Mouse (Mus musculus) lung, postnatal 36 days (tissue): ENCODE measurements at regions not wholly inside any gene's neighbourhood (a gene's known extent, or its start where the extent isn't known, plus 50 kb on each side); places are given as distances from the start of the nearest gene placed in this dataset.
A peak's percentile ranks its signal among the peaks of the same experiment; 100 is the strongest.
"Not testable (repeated sequence)": the region's sequence is repeated elsewhere in the genome, so short reads cannot be mapped to it uniquely, and the experiment has no call there.

Experiments
- DNase-seq: peaks from one replicate; pipeline ENCODE4 v3.0.0; 2022; ENCODE audit warnings: mixed read lengths

DNA sequence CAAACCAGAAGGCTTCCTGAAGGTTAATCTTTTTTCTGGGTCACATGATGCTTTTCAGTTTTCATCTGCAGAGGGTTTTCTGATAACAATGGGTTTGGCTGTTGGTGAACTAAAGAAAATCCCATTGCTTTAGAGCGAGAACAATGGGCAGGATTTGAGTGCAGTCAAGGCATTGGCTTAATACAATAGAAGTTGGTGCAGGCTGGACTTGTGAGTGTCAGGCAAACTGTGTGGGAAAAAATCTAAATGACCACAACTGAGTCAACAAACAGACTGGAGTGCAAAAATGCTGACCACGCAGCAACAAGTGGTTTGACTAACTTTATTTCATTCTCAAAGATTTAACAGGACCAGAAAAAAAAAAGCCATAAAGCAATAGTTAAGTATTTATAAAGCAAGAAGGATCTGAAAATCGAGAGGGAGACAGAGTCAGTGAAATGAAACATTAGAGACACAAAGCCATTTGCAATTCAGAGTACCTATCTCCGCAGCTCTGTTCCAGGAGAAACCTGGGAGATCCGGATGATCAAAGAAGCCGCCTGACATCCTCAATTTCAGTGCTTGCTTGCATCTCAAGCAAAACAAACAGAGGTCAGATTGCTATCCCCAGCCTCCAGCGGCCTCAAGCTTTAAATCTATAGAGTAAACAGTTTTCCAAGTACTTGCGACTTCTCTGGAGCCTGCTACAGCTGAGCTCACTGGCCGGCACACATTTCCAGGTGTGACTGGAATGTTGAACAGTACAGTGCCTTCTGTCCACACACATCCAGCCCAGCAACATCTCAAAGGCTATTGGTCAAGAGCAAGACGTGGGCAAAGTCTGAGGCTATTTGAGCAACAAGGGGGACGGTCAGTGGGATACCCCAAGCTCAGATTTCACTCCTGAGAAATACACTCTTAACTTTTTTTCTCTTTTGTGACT, 229.5 kb upstream of the Arglu1 start:
- DNase-seq = no peak

DNA sequence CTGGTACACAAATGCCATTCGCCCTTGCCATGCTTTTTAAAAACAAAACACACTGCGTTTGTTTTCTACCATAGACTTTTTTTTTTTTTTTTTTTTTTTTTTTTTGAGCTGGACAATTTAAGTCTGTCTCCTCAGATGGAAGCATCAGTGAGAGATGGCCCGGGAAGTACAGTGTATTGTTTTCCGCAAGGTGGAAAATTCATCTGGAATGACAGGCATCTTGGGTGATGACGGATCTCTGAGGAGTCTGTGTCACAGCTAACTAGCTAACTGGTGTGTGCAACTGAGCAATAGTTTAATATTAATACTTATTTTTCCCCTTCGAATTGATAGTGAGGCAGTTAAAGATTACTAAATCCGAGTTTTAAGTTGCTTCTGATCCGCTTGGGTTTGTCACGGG, 228.7 kb upstream of the Arglu1 start:
- DNase-seq = no peak

DNA sequence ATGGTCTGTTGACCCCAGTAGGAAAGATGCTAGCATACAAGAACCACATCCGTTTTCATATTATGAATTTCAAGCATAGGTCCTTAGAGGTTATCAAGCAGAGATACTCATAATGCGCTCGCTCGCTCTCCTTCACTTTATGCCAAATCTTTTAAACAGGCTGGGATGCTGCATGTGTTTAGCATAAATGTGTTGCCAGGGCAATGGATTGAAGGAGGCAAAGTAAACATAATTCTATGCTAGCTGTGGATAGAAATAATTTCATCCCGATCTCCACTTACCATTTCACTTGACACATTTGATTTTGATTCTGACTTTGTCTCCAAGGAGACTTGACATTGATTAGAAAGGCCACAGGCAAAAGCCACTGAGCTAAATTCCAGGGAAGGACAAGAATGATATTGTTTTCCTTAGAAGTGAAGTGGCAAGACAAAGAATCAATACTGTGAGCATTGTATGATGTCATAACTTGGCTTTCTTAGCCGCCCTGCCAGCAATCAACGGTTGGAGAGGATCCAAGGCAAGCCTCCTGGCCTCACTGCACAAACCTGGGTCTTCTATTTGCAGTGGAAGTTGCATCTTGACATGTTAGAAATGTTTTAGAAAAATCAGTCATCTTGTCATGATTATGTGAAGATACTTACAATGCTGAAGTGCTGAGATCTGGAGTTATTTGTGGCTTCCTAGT, 217.3 kb upstream of the Arglu1 start:
- DNase-seq = no peak

DNA sequence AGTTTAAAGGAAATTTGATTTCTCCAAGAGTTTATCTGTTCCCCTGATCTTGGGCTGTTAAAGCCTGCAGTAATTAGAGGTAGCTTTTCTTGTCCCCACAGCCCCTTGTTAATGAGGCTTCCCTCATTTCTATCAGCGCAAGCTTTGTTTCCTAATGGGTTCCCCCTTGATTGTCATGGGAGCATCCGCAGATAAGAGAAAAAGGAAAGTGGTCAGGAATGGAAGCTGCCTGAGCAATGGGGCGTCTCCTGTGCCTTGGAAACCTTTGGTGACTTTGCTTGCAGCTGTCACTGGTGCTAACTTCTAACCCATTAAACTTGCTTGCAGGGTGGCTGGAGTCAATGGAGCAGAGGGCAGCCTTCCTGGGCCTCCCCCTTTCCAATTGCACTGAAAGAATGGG, 202.7 kb upstream of the Arglu1 start:
- no peak for DNase-seq

DNA sequence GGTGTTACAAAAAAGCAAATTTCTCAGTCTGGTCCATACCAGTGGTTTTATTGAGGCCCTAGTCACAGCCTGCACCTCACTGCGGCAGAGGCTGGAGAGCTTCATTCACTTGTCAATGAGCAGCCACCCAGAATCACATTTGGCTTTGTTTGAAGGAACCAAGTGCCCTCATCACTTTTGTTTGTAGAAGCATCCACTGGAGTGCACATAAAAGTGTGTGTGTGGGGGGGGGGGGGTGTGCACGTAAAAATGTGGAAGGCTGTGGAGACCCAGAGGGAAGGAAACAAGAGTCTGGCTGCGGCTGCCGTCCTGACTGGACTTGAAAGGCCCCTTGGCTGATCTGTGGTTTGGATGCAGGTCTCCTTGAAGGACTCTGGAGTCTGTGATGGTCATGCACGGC, 187.0 kb upstream of the Arglu1 start:
- DNase-seq = no peak

DNA sequence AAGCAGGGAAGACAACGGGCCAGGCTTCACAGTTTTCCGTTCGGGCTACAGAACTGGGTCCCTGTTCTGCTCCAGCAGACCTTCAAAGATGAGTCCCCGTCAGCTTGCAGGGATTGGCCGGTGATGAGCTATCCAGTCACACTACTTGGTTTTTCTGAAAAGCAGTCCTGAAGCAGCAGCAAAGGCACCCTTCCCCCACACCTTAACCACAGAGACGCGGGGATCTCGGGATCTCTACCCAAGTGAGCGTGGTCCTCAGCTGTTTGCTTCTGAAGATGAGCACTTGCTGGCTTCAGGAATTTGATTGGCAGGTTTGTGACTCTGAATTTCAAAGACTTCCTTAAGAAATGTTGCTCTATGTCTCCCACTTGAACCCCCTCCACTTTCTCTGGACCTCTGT, 186.6 kb upstream of the Arglu1 start:
- no peak for DNase-seq

DNA sequence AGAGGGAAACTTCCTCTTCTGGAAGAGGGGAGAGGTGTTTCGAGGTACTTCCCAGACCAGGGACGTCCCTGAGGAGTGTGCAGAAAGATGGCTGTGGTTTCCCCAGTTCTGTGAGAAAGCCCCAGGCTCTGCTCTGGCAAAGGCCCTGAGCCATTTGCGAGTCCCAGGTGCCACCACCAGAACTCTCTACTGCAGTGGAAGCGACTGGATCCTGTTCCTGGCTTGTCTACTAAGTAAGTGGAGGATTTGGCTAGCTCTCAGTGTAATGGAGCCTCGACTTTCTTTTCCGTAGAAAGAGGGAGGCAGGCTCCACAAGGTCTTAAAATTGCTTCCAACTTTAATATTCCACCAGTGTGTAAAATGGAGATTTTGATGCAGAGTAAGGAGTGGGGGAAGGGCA, 186.1 kb upstream of the Arglu1 start:
- DNase-seq = no peak

DNA sequence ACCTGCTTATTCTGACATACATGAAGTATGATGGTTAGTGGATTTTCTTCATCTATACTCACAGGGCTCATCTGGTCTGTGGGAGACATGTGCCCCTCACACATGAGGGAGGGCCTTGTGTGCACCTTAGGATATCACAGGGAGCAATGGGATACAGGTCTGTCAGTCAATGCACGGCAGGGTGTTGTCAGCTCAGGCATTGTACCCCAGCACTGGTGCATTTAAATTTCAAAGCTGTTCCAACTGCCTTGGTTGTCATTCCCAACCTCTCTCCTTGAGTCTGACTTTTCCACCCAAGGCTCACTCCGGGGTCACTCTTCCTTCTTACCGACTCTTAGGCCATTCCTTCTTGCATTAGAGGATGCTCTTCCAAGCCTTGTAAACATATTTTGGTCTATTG, 181.6 kb upstream of the Arglu1 start:
- no peak for DNase-seq

DNA sequence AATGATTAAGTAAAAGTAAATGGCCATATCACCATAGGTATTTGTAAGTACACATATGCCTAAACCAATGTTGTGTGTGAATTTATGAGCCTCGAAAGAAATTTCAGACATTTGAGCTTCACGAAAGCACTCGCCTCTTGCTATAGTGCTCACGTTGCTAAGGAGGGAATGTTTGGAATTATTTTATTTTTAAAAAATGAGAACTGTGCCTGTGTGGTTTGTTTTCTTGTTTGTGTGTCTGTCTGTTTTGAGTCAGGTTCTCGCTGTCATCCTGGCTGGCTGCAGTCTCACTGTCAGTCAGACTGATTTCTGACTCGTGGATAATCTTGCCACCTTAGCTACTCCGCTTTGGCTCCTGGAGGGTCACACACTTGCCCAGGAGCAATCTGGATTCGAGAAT, 180.7 kb upstream of the Arglu1 start:
- DNase-seq = no peak

DNA sequence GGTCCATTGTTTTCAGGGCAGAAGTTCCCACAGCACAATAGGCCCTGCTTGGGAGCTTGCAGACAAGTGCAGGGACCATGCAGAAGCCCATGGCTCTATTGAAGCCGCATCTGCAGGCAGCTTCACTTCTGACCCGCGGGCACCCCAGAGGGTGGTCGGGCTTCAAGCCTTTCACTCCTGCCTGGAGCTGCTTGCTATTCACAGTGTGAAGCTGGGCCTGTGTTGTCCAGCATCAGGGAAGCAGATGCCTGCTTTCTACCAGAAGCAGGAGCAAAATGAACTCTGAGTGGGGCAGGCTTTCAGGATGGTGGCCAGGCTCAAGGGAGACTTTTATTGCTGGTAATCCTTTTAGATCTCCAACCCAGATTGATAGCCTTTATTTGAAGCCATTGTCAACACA, 180.2 kb upstream of the Arglu1 start:
- no peak for DNase-seq

DNA sequence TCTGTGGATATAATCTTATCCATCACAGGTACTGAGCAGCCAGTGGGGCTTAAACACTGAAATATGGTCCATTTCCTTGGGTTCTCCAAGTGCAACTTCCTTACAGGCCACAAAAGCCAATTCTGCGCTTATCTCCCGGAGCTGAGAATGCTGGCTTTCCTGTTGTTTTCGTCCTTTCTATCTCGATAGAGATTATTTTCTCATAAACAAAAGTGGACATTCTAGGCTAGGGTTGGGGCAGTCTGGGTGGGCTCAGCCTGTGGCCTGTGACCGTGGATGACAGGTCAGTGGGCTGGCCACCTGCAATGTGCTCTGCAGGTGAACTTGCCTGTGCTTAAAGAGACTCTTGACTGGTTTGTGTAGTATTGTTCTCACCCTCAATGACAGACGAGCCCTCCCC, 179.0 kb upstream of the Arglu1 start:
- DNase-seq = peak; percentile 2

DNA sequence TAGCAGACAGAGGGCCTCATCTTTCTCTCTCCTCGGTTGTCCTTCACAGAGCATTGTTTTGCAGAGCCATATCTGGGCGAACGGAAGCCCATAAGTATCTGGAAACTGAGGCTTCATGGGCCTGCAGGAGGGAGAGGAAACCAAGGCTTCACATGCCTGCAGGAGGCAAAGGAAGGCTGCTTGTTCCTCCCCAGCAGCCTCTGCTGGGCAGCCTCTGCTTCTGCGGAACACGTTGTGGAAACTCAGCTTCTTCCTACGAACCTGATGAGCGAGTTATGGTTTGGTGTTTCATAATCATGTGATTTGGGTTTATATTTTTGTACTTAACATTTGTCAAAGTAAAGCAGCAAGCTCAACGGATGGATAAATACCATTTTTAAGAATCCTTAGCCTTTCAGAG, 177.6 kb upstream of the Arglu1 start:
- DNase-seq = peak; percentile 12

DNA sequence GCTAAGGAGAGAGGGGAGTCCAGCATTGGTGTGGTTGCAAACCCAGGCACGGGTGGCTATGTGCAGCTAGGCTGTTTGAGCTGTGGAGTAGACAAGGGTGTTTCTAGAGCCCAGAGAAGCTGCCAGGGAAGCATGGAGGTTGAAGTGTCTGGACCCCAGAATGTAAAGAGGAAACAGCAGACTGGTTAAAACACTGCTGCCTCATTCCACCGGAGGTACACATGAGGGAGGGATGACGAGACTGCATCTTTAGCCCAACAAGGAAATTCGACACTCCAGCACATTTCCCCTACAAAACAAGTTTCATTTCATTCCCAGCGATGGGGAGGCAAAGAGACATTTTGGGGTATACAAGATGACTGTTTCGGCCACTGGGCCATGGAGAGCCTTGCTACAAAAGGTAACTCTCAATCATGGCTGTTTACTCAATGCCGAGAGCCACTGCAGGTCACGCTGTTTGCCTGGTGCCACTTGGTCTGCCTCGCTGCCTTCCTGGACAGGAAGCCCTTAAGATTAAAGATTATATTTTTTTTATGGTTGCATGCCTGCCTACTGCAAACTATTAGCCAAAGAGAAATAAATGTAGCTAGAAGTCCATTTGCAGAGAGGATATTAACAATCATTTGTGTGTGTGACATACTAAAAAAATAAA, 176.9 kb upstream of the Arglu1 start:
- DNase-seq = peak; percentile 65

DNA sequence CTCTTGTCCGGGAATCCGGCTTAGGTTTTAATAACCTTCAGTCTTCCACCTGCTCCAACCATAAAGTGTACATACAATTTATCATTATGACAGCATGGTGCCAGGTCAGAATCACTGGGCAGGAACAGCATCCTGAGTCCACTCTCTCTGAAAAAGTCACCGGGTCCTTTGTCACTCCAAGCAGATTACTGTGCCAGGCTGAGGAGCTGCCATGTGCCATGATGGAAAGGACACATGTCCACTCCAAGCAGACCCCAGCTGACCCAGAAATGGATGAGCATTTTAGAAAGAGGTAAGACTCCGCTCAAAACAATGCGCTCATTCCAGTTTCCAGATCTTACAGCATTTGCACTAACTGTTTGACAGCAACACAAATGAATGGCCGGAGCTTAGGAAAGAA, 172.4 kb upstream of the Arglu1 start:
- DNase-seq = no peak

DNA sequence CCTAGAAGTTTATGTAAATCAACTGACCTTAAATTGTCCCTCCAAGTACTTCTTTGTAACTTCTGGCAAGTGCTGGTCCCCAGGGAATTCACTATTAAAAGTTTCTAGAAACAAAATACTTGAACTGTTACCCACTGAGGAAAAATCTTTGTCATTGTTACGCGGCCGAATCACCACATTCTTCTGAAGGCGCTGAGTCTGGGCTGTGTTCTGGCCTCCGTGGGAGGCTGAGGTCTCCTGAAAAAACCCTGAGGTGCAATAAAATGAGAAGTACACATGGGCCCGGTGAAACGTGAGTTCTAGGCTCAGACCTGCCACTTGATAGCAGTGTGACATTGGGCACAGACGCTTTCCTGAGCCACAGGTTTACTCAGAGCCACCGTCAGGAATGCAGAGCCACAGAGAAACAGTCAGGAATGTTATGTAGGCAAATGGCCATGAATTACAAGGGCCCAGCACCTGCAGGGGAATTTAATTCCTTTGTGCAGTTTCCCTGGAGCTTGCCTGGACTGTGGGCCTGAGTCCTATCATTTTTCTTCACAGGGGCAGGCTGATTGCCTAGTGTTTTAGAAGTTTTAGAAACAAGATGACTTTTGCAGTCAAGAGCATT, 171.1 kb upstream of the Arglu1 start:
- no peak for DNase-seq

DNA sequence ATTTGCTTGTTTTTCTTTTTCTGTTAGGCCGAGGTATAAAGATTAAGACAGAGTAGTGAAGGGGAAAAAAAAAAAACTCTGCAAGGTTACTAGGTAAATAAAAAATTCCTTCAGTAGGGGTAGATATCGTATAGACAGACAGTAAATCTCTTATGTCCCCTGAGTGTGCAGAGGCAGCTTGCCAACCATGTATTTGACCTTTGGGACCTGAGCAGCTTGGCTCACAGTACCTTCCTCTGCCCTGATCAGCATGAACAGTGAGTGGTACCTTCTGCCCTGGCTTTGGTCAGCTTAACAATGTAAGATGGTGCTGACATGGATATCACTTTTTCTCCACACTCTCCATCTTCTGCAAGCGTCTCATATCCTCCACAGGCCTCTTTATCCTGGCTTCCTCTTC, 168.3 kb upstream of the Arglu1 start:
- DNase-seq = no peak

DNA sequence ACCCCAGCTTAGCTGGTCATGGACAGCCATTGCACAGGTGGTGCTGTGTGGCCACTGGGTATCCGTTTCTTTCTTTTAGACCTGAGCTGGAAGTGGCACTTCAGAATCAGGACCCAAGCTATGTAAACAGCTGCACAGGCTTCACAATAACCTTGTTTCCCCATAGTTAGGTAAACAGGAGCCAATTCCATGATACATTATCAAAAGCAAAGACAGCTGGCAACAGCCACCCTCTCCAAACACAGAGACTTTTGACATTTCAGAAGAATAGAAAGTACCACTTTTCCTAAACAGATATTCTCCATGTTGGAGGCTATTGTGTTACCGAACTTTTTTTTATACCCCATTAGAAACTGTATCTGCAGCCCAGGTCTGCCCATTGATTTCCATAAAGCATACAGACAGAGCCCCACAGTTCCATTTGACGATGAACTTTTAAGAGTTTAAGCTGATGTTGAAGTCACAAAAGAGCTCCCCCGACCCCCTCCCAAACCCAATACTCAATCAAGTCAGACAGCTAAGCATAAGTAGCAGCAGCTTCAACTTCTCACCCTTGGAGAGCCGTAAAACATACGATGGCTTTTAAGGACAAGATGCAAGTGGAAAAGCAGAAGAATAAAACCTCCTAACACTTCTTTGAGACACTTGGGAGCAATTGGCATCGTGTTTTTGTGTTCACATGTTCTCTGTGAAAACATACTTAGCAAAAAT, 162.5 kb upstream of the Arglu1 start:
- no peak for DNase-seq

DNA sequence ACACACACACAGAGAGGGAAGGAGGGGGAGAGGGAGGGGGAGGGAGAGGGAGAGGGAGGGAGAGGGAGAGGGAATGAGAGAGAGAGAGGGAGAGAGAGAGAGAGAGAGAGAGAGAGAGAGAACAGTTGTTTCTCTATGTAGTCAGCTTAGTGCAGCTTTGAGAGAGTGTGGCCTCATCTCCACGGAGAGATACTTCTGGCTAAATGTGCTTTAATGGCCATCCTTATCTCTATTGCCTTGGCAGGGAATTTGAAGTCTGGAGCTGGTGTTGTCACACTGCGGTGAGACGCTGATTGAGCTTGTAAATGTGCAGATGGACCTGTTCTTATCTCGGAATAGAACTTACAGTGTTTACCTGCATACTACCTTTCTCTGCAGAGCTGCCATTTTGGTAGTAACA, 160.9 kb upstream of the Arglu1 start:
- no peak for DNase-seq

DNA sequence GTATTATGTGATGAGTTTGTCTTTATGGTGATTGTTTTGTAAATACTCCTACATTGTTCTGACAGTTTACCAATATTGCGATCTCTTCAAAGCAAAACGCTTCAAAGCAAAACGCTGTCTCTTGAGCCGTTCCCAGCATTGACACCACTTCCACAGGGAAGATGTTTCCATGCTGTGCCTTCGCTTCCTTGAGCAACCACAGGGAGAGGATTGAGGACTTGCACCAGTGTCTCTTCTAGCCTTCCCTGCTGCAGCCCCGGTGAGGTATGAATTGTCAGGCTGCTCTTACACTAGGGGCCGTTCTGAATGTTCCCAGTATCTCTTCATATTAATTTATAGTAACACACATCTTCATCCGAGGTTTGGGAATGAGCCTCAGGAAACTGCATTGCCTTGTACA, 160.4 kb upstream of the Arglu1 start:
- no peak for DNase-seq

DNA sequence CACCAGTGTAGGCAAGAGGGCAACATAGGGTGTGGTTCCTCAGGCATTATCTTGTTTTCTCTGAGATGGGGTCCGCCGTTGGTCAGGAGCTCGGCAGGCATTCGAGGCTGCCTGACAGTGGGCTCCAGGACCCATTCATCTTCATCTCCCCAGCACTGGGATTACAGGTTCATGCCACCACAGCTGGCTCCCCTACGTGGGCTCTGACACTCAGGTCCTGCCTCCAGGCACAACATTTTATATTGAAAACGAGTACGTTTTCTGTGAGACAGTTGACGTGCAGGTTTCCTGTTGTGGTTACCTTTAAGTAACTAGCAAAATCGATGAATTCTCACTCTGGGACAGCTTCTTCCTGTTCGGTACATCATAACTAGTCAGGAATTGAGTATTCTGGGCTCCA, 157.3 kb upstream of the Arglu1 start:
- no peak for DNase-seq

DNA sequence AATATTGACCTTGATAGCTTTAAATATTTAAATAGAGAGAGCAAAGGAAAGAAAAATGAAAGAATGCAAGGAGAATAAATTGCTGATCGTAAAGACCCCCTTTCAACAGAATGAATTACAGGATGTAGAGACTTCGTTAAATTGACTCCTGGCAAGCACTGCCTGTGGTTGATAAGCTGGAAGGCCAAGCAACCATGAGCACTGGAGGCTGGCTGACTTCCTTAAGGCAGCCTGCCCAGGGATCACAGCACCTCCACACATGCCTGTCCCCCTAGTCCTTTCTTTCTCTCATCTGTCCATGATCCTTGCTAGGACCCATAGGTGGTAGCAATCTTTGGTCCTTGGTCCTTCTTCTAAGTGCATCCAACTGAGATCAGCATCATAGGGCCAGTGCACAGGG, 152.0 kb upstream of the Arglu1 start:
- DNase-seq = no peak

DNA sequence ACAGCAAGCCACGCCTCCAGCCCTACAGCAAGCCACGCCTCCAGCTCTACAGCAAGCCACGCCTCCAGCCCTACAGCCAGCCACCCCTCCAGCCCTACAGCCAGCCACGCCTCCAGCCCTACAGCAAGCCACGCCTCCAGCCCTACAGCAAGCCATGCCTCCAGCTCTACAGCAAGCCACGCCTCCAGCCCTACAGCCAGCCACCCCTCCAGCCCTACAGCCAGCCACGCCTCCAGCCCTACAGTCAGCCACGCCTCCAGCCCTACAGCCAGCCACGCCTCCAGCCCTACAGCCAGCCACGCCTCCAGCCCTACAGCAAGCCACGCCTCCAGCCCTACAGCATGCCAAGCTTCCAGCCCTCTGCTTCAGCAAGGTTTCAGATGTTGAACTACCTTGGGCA, 145.8 kb upstream of the Arglu1 start:
- DNase-seq = not testable (repeated sequence)

DNA sequence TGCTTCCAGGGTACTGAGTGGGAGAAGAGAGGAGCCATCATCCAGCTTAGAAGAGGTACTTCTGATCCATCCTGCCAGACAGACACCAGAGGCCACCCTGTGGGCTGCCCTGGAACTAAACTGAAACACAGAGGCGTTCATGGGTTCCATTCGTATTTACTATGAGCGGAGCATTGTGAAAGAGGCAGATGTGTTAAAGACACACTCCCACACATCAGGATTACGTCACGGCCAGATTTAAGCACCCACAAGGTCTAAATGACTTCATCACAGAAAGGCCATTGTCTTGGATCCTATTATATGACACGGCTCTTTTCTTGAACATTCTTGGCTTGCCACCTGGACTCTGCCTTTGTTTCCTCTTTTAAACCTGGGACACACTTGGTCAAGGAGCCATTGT, 141.0 kb upstream of the Arglu1 start:
- no peak for DNase-seq
